Mouse (Mus musculus): ENCODE data around the gene Krtap5-3. TPM values are rescaled to one million over a fixed set of nuclear protein-coding genes. Genes with fewer than 3 reads are reported as not detected.
"Not testable (repeated sequence)": the region's sequence is repeated elsewhere in the genome, so short reads cannot be mapped to it uniquely, and the experiment has no call there.

Gene Krtap5-3
- polyA plus RNA-seq, 1 experiment from 2014 or later = not detected

DNA sequence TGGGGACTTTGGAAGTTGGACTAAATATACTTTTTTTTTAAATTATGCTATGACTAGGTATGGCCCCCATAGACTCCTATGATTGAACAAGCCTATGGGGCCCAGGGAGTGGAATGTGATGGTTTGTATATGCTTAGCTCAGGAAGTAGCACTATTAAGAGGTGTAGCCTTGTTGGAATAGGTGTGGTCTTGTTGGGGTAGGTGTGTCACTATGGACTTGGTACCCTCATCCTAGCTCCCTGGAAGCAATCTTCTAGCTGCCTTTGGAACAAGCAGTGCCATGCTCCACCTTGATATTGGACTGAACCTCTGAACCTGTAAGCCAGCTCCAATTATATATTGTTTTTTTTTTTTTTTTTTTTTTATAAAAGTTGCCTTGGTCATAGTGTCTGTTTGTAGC, 4.3 kb downstream of the Krtap5-3 start:
- no peak overlapping the region for H3K4me2 ChIP-seq (replicated peaks)
- H3K27ac ChIP-seq = no peak overlapping the region
- no peaks in the 10 kb centered on the region for H3K9me3 ChIP-seq
- no peaks in the 10 kb centered on the region for H3K4me1 ChIP-seq
- H3K27me3 ChIP-seq = peaks cover 3% of the 10 kb centered on the region; the same call in 1 of the 2 replicates
- no peak for ATAC-seq (ENCODE audit: low FRiP score, low read depth)
- no peak overlapping the region for H3K4me3 ChIP-seq
- H3K36me3 ChIP-seq = no peaks in the 10 kb centered on the region
- no peak overlapping the region for H3K9ac ChIP-seq

DNA sequence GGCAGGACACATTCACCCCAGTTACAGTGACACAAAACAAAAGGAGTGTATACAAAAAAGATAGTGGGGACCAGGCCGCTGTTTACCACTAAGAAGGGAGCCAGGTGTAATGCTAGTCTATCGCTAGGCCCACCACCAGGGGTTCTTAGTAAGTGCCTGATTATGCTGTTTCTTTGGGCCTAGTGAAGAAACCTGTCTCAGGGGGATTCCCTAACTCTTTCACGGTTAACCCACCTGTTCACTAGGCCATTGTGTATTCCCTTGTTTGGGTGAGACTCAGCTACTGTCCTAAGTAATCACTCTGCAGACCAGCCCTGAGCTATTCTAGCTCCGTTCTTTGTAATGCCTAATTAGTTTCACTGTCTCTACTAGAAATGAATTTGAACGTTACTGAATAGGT, 5.7 kb downstream of the Krtap5-3 start:
- H3K4me2 ChIP-seq (replicated peaks); H3K4me3 ChIP-seq; H3K9ac ChIP-seq; H3K27ac ChIP-seq; H3K4me1 ChIP-seq; H3K9me3 ChIP-seq; H3K27me3 ChIP-seq; H3K36me3 ChIP-seq; ATAC-seq (ENCODE audit: low FRiP score, low read depth): not testable (repeated sequence)
- 77% methylated on average over 5 of the region's 5 CpGs for WGBS

DNA sequence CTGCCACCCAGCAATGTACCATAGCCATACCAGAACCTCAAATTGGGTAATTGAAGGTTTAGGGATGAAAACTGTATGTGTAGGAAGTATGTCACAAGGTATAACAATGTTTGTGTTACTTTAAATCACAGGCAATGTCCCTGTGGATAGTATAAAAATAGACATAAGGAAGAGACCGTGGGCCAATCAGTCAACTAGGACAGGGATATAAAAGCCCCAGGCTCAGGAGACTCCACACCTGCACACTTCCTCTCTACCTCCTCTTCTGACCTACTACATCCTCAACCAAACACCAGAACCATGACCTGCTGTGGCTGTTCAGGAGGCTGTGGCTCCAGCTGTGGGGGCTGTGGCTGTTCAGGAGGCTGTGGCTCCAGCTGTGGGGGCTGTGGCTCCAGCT, 10.4 kb downstream of the Krtap5-3 start, which contains the start of gene Gm7579:
Gene Gm7579, plus strand, starts transcription at position 301 of the 400 bp plus-strand sequence.
- Histone ChIP-seq H3K27me3 (no peaks in the 10 kb centered on the region; the same call in 1 of the 2 replicates), H3K4me3 (no peak within 1 kb of the TSS), H3K9me3 (no peaks in the 10 kb centered on the region), H3K36me3 (no peaks in the 10 kb centered on the region), H3K4me1 (no peaks in the 10 kb centered on the region), H3K27ac (no peak within 1 kb of the TSS), H3K9ac (no peak within 1 kb of the TSS), H3K4me2 (replicated peaks) (no peak within 1 kb of the TSS)
- 63% methylated on average over 1 of the region's 1 CpGs for WGBS
- no peak for ATAC-seq (ENCODE audit: low FRiP score, low read depth)

DNA sequence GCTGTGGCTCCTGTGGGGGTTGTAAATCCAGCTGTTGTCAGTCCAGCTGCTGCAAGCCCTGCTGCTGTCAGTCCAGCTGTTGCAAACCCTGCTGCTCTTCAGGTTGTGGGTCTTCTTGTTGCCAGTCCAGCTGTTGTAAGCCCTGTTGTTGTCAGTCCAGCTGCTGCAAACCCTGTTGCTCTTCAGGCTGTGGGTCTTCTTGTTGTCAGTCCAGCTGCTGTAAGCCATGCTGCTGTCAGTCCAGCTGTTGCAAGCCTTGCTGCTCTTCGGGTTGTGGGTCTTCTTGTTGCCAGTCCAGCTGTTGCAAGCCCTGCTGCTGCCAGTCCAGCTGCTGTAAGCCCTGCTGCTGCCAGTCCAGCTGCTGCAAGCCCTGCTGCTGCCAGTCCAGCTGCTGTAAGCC, 11.0 kb downstream of the Krtap5-3 start:
- H3K9me3 ChIP-seq; H3K4me2 ChIP-seq (replicated peaks); H3K9ac ChIP-seq; H3K27me3 ChIP-seq; H3K4me3 ChIP-seq; H3K4me1 ChIP-seq; ATAC-seq (ENCODE audit: low FRiP score, low read depth); H3K27ac ChIP-seq; H3K36me3 ChIP-seq: not testable (repeated sequence)
- 76% methylated on average over 1 of the region's 1 CpGs for WGBS

GRCm38 (mm10) chr7:142224518-142224917, 23.4 kb downstream of the Krtap5-3 start:
- no peaks in the 10 kb centered on the region for H3K27me3 ChIP-seq
- H3K4me3 ChIP-seq = no peak overlapping the region
- H3K36me3 ChIP-seq = no peaks in the 10 kb centered on the region
- H3K4me2 ChIP-seq (replicated peaks) = no peak overlapping the region
- 39% methylated on average over 2 of the region's 2 CpGs for WGBS
- H3K9me3 ChIP-seq = no peaks in the 10 kb centered on the region
- no peak for ATAC-seq (ENCODE audit: low FRiP score, low read depth)
- H3K4me1 ChIP-seq = no peaks in the 10 kb centered on the region
- H3K9ac ChIP-seq = no peak overlapping the region
- no peak overlapping the region for H3K27ac ChIP-seq

DNA sequence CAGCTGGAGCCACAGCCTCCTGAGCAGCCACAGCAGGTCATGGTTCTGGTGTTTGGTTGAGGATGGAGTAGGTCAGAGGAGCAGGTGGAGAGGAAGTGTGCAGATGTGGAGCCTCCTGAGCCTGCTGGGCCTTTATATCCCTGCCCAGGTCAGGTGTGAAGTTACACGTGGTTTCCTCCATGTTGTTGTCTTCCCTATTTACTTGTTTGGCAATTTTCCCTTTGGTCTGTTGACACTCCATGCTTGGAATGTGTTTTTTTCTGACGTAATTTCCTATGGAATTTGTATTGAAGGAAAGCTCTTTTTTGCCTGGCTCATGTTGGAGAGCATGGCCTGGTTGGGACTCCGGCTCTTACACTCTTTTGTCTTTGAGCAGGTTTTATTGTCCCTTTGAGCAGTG, 28.7 kb downstream of the Krtap5-3 start, which contains the start of gene Krtap5-5:
Gene Krtap5-5, minus strand, starts transcription at position 101 of the 400 bp plus-strand sequence.
- not testable (repeated sequence) for H3K9me3 ChIP-seq; H3K27ac ChIP-seq; H3K4me2 ChIP-seq (replicated peaks); H3K4me3 ChIP-seq; H3K36me3 ChIP-seq; H3K9ac ChIP-seq; ATAC-seq (ENCODE audit: low FRiP score, low read depth); H3K4me1 ChIP-seq; H3K27me3 ChIP-seq
- WGBS = 40% methylated on average over 3 of the region's 3 CpGs

DNA sequence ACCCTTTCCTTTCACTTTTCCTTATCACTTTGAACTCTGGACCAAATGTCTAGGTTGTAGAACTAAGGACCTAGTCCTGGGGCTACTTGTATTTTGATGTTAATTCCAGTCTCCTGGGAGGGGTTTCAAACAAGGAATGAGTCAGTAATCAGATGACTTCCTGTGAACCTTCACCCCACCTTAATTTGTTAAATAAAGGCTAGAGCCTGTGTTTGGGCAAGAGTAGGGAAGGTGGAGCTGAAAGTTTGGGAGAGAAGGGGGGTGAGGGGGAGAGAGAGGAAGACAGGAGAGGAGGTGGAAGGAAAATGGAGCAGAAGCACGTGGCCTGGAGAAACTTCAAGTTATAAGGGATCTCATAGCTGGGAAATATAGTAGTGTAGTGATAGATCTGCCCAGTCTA, 30.4 kb downstream of the Krtap5-3 start:
- WGBS = 48% methylated on average over 1 of the region's 1 CpGs
- H3K4me3 ChIP-seq = no peak overlapping the region
- no peak overlapping the region for H3K4me2 ChIP-seq (replicated peaks)
- H3K9me3 ChIP-seq = peaks cover 8% of the 10 kb centered on the region; the same call in 1 of the 2 replicates
- no peaks in the 10 kb centered on the region for H3K4me1 ChIP-seq
- H3K9ac ChIP-seq = no peak overlapping the region
- H3K36me3 ChIP-seq = no peaks in the 10 kb centered on the region
- ATAC-seq (ENCODE audit: low FRiP score, low read depth) = no peak
- no peak overlapping the region for H3K27ac ChIP-seq
- no peaks in the 10 kb centered on the region for H3K27me3 ChIP-seq

DNA sequence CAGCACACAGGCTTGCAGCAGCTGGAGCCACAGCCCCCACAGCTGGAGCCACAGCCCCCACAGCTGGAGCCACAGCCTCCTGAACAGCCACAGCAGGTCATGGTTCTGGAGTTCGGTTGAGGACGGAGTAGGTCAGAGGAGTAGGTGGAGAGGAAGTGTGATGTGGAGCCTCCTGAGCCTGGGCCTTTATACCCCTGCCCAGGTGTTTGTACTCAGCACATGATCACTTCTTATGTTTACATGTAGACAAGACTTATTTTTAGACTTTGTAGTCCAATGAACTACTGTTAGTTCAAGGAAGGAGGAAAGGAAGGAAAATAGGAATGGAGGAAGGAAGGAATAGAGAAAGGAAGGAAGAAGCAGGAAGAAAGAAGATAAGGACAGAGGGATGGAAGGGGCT, 39.8 kb downstream of the Krtap5-3 start, which contains the start of gene Gm40460:
Gene Gm40460, minus strand, starts transcription at position 101 of the 400 bp plus-strand sequence.
- no peaks in the 10 kb centered on the region for H3K27me3 ChIP-seq
- no peaks in the 10 kb centered on the region for H3K36me3 ChIP-seq
- ATAC-seq (ENCODE audit: low FRiP score, low read depth) = no peak
- no peak within 1 kb of the TSS for H3K9ac ChIP-seq
- H3K4me2 ChIP-seq (replicated peaks) = no peak within 1 kb of the TSS
- H3K27ac ChIP-seq = no peak within 1 kb of the TSS
- 11% methylated on average over 2 of the region's 2 CpGs for WGBS
- H3K4me1 ChIP-seq = no peaks in the 10 kb centered on the region
- peaks cover 2% of the 10 kb centered on the region; the same call in 1 of the 2 replicates for H3K9me3 ChIP-seq
- H3K4me3 ChIP-seq = no peak within 1 kb of the TSS

DNA sequence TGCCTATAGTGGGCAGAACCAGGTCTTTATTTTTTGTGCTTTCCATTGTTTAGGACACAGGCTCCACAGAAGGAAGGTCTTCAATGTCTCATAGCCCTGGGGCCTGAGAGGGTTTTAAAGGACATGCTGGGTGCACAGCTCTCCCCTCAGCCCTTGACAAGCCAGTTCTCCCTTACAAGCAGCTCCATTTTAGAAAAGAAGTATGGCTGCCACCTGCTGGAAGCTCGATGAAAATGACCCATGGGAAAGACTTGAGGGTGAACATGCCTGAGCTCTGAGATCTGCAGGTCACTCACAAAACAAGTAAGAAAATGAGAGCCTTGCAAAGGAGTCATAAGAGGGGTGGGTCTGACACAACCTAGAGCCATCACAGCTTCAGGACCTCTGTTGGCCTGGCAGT, 48.7 kb downstream of the Krtap5-3 start:
- Histone ChIP-seq H3K4me3 (no peak overlapping the region), H3K9me3 (no peaks in the 10 kb centered on the region), H3K9ac (no peak overlapping the region), H3K4me1 (no peaks in the 10 kb centered on the region), H3K4me2 (replicated peaks) (no peak overlapping the region), H3K27ac (no peak overlapping the region), H3K27me3 (no peaks in the 10 kb centered on the region), H3K36me3 (no peaks in the 10 kb centered on the region)
- WGBS = 0% methylated on average over 1 of the region's 1 CpGs
- no peak for ATAC-seq (ENCODE audit: low FRiP score, low read depth)

Other genes starting within 250 kb of the Krtap5-3 start
- 70.7 and 71.4 TPM in 2 replicates for gene Mob2, start 140.3 kb upstream of the Krtap5-3 start, polyA plus RNA-seq (2015; fragmentation: Nextera tagmentation; extraction: Ambion mirVana)
- gene Dusp8, start 105.5 kb upstream of the Krtap5-3 start, polyA plus RNA-seq (2015; fragmentation: Nextera tagmentation; extraction: Ambion mirVana) = 2.3 and 2.7 TPM in 2 replicates
- not detected in 2 replicates for gene Gm45618, start 80.6 kb upstream of the Krtap5-3 start, polyA plus RNA-seq (2015; fragmentation: Nextera tagmentation; extraction: Ambion mirVana)
- not detected in 2 replicates for gene Gm39115, start 65.3 kb upstream of the Krtap5-3 start, polyA plus RNA-seq (2015; fragmentation: Nextera tagmentation; extraction: Ambion mirVana)
- not detected in 2 replicates for gene Gm45337, start 56.8 kb upstream of the Krtap5-3 start, polyA plus RNA-seq (2015; fragmentation: Nextera tagmentation; extraction: Ambion mirVana)
- not detected in 2 replicates for gene Gm29735, start 44.3 kb upstream of the Krtap5-3 start, polyA plus RNA-seq (2015; fragmentation: Nextera tagmentation; extraction: Ambion mirVana)
- gene Gm4553, start 35.6 kb upstream of the Krtap5-3 start, polyA plus RNA-seq (2015; fragmentation: Nextera tagmentation; extraction: Ambion mirVana) = not detected in 2 replicates
- not detected in 2 replicates for gene Krtap5-2, start 25.4 kb upstream of the Krtap5-3 start, polyA plus RNA-seq (2015; fragmentation: Nextera tagmentation; extraction: Ambion mirVana)
- gene Gm10153, start 11.0 kb upstream of the Krtap5-3 start, polyA plus RNA-seq (2015; fragmentation: Nextera tagmentation; extraction: Ambion mirVana) = not detected in 2 replicates
- not detected in 2 replicates for gene Gm7579, start 10.5 kb downstream of the Krtap5-3 start, polyA plus RNA-seq (2015; fragmentation: Nextera tagmentation; extraction: Ambion mirVana)
- gene Krtap5-5, start 28.6 kb downstream of the Krtap5-3 start, polyA plus RNA-seq (2015; fragmentation: Nextera tagmentation; extraction: Ambion mirVana) = not detected in 2 replicates
- gene Gm40460, start 39.7 kb downstream of the Krtap5-3 start, polyA plus RNA-seq (2015; fragmentation: Nextera tagmentation; extraction: Ambion mirVana) = not detected in 2 replicates
- not detected in 2 replicates for gene Gm2431, start 57.0 kb downstream of the Krtap5-3 start, polyA plus RNA-seq (2015; fragmentation: Nextera tagmentation; extraction: Ambion mirVana)
- gene Gm4559, start 73.0 kb downstream of the Krtap5-3 start, polyA plus RNA-seq (2015; fragmentation: Nextera tagmentation; extraction: Ambion mirVana) = not detected in 2 replicates
- gene Krtap5-1, start 95.8 kb downstream of the Krtap5-3 start, polyA plus RNA-seq (2015; fragmentation: Nextera tagmentation; extraction: Ambion mirVana) = not detected in 2 replicates
- not detected in 2 replicates for gene Krtap5-4, start 102.2 kb downstream of the Krtap5-3 start, polyA plus RNA-seq (2015; fragmentation: Nextera tagmentation; extraction: Ambion mirVana)
- 1.1 and 1.5 TPM in 2 replicates for gene Ifitm10, start 172.4 kb downstream of the Krtap5-3 start, polyA plus RNA-seq (2015; fragmentation: Nextera tagmentation; extraction: Ambion mirVana)
- not detected in 2 replicates for gene Gm49369, start 181.3 kb downstream of the Krtap5-3 start, polyA plus RNA-seq (2015; fragmentation: Nextera tagmentation; extraction: Ambion mirVana)
- 228 and 241 TPM in 2 replicates for gene Ctsd, start 186.7 kb downstream of the Krtap5-3 start, polyA plus RNA-seq (2015; fragmentation: Nextera tagmentation; extraction: Ambion mirVana)
- 1.2 and 1.4 TPM in 2 replicates for gene Syt8, start 233.5 kb downstream of the Krtap5-3 start, polyA plus RNA-seq (2015; fragmentation: Nextera tagmentation; extraction: Ambion mirVana)
- gene Tnni2, start 240.4 kb downstream of the Krtap5-3 start, polyA plus RNA-seq (2015; fragmentation: Nextera tagmentation; extraction: Ambion mirVana) = 45.2 and 47.5 TPM in 2 replicates

Measured in limb, embryonic 13.5 days (tissue).